Mouse (Mus musculus) liver, embryonic 16.5 days (tissue): ENCODE measurements around the gene Flnb. TPM values are rescaled to one million over a fixed set of nuclear protein-coding genes. Genes with fewer than 3 reads are reported as not detected.

ENCODE experiments used
- ATAC-seq: fragments of 200-750 bp; cut with Nextera tagmentation; 2 replicates; pipeline ENCODE4 v1.8.0; 2017; ENCODE audit warnings: low read depth, mild to moderate bottlenecking, moderate number of reproducible peaks, moderate library complexity
- H3K27ac ChIP-seq: fragments of 300-500 bp; sonication (generic); 2 replicates; pipeline ENCODE4 v1.5.1; 2014; ENCODE audit warnings: mild to moderate bottlenecking, low read length
- H3K27me3 ChIP-seq: fragments of 300-500 bp; sonication (generic); 2 replicates; pipeline ENCODE4 v1.6.1; 2014; ENCODE audit warnings: low read depth, low read length, mixed read lengths; ENCODE audit not compliant: control insufficient read depth, insufficient read depth
- H3K36me3 ChIP-seq: fragments of 300-500 bp; sonication (generic); 2 replicates; pipeline ENCODE4 v1.6.1; 2014; ENCODE audit warnings: mild to moderate bottlenecking; ENCODE audit not compliant: control insufficient read depth, insufficient read depth
- H3K4me1 ChIP-seq: fragments of 300-500 bp; sonication (generic); 2 replicates; pipeline ENCODE4 v1.6.1; 2014; ENCODE audit warnings: low read depth, low read length, mixed read lengths; ENCODE audit not compliant: control insufficient read depth
- H3K4me2 ChIP-seq: fragments of 300-500 bp; sonication (generic); 2 replicates; pipeline ENCODE4 v1.6.1; 2014; ENCODE audit warnings: low read depth, low read length, mixed read lengths
- H3K4me3 ChIP-seq: fragments of 300-500 bp; sonication (generic); 2 replicates; pipeline ENCODE4 v1.5.1; 2014; ENCODE audit warnings: low read depth, mild to moderate bottlenecking, low read length
- H3K9ac ChIP-seq: fragments of 300-500 bp; sonication (generic); 2 replicates; pipeline ENCODE4 v1.6.1; 2014; ENCODE audit warnings: low read depth, low read length
- H3K9me3 ChIP-seq: fragments of 300-500 bp; sonication (generic); replicated peaks from 2 replicates; pipeline ENCODE4 v1.6.1; 2016; ENCODE audit warnings: low read length; ENCODE audit not compliant: control insufficient read depth
- WGBS: fragments of 180-500 bp; shearing (Covaris S2); extraction: QIAGEN DNeasy Blood & Tissue Kit; methylation state at CpG from one replicate; pipeline ENCODE4 v1.1.7; 2014; ENCODE audit not compliant: insufficient replicate concordance; 5-methylcytosine and 5-hydroxymethylcytosine counted together
- polyA plus RNA-seq: library from polyadenylated mRNA; unstranded; fragments of >200 nt; fragmentation: Nextera tagmentation; extraction: Ambion mirVana; gene quantifications from 2 replicates; pipeline ENCODE4 v1.2.1, GENCODE M21; 2015

Flnb gene
- polyA plus RNA-seq, 1 experiment from 2014 or later: 4.8 TPM

- WGBS: 5% methylated on average over 4 of the region's 4 CpGs
Measured at GRCm38 (mm10) chr14:7801831-7802230, 15.9 kb upstream of the Flnb start.

DNA sequence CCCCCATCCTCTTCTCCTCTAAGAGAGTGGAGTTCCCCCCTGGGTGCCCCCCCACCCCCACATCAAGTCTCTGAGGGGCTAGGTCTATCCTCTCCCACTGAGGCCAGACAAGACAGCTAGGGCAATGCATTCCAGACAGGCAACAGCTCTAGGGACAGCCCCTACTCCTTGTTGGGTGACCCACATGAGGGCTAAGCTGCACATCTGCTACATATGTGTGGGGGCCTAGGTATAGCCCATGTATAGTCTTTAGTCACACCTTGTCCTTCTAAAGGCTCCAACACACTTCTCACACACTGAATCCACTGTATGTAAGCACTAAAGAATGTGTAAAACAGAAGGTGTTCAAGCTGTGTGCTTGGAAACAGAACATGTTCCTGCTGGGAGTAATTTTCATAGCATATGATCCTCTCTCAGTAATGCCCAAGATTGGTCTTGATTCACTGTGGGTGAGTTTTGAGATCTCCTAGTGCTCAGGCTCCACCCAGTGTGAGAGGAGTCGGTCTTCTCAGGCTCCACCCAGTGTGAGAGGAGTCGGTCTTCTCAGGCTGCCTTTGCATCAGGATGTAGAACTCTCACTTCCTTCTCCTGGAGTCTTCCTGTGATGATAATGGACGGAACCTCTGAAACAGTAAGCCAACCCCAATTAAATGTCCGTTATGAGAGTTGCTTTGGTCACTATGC, 13.7 kb upstream of the Flnb start:
- no peak overlapping the region for H3K9ac ChIP-seq
- no peak for ATAC-seq
- no peak overlapping the region for H3K27ac ChIP-seq
- no peaks in the 10 kb centered on the region for H3K4me1 ChIP-seq
- no peak overlapping the region for H3K4me2 ChIP-seq
- no peaks in the 10 kb centered on the region for H3K27me3 ChIP-seq
- WGBS: 20% methylated on average over 4 of the region's 4 CpGs
- no peak overlapping the region for H3K4me3 ChIP-seq
- no peaks in the 10 kb centered on the region for H3K36me3 ChIP-seq
- H3K9me3 ChIP-seq: no peaks in the 10 kb centered on the region

More at GRCm38 (mm10) chr14:7801831-7802230, 15.9 kb upstream of the Flnb start:
- ATAC-seq: no peak
- Histone ChIP-seq H3K36me3 (no peaks in the 10 kb centered on the region), H3K4me1 (no peaks in the 10 kb centered on the region), H3K9ac (no peak overlapping the region), H3K27ac (no peak overlapping the region), H3K4me2 (no peak overlapping the region), H3K27me3 (no peaks in the 10 kb centered on the region), H3K4me3 (no peak overlapping the region), H3K9me3 (no peaks in the 10 kb centered on the region)

- H3K36me3 ChIP-seq: no peaks in the 10 kb centered on the region
- H3K27ac ChIP-seq: no peak overlapping the region
- no peak overlapping the region for H3K4me3 ChIP-seq
- no peak for ATAC-seq
- WGBS: 68% methylated on average over 2 of the region's 2 CpGs
- no peak overlapping the region for H3K4me2 ChIP-seq
- H3K9ac ChIP-seq: no peak overlapping the region
- no peaks in the 10 kb centered on the region for H3K4me1 ChIP-seq
- H3K27me3 ChIP-seq: no peaks in the 10 kb centered on the region
- no peaks in the 10 kb centered on the region for H3K9me3 ChIP-seq
Measured at GRCm38 (mm10) chr14:7804558-7804905, 13.2 kb upstream of the Flnb start.

- Histone ChIP-seq H3K27me3 (no peaks in the 10 kb centered on the region), H3K4me3 (no peak overlapping the region), H3K27ac (no peak overlapping the region), H3K4me1 (no peaks in the 10 kb centered on the region), H3K9me3 (no peaks in the 10 kb centered on the region), H3K36me3 (no peaks in the 10 kb centered on the region), H3K4me2 (no peak overlapping the region), H3K9ac (no peak overlapping the region)
- WGBS: 61% methylated on average over 4 of the region's 4 CpGs
- no peak for ATAC-seq
Measured at GRCm38 (mm10) chr14:7807711-7808110, 10.0 kb upstream of the Flnb start.

DNA sequence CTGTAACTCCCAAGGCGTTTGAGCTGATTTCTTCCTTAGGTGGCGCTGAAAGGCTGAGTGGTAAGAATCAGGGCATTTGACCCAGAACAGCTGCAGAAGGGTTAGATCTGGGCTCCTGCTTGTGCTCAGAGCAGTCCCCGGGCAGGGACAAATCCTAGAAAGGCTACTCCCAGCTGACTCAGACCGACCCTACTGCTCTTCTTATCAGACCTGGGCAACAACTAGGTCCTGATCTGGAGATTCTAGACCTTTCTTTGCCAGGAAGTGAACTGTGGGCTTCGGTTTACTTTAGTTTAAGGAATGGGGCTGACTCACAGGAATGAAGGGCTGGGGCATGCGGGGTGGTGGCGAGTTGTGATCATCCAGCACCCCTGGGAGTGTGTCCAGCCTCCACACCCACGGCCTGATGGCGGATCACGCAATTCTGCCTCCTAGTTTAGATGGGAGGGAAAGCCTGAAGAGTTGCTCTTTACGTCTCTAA, 9.2 kb upstream of the Flnb start:
- Histone ChIP-seq H3K27me3 (no peaks in the 10 kb centered on the region), H3K9me3 (no peaks in the 10 kb centered on the region), H3K36me3 (no peaks in the 10 kb centered on the region), H3K4me3 (no peak overlapping the region), H3K4me1 (no peaks in the 10 kb centered on the region), H3K4me2 (no peak overlapping the region), H3K9ac (no peak overlapping the region), H3K27ac (no peak overlapping the region)
- ATAC-seq: no peak
- WGBS: 57% methylated on average over 11 of the region's 11 CpGs

DNA sequence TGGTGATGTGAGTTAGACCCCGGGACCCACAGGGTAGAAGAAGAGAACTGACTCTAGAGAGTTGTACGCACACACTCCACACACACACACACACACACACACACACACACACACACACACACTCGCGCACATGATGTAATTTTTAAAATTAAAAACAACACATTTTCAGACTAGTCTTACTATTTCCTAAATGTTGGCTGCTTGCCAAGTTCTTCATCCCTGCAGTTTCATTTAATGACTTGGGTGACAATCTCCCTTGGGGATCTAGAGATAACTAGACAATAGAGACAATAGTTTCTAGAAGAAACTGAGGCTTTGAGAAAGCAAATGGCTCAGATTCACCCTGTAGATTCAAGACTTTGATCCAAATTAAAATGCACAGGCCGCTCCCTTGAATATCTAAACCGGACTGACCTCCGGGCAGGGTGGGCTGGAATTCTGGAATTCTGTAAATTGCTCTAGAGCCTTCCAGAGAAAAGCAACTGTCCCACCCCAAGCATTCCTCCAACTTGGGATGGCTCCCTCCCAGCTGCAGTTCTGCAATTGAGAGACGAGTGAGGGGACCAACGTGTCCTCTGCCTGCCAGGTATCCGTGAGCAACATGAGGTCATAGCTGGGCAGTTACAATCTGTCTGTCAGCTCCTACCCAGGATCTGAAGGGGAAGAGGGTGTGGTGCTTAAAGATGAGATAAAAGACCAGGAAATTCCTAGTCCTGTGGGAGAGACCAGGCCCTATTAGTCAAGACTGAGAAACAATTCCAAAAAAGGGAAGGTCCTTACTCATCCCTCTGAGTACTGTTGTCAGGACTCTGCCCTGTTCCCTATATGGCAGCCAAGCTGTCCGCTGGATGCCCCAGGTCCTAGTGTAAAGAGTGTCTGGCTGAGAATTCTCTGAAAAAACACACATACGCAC, 8.5 kb upstream of the Flnb start:
- WGBS: 67% methylated on average over 12 of the region's 12 CpGs
- no peaks in the 10 kb centered on the region for H3K36me3 ChIP-seq
- ATAC-seq: no peak
- H3K27me3 ChIP-seq: no peaks in the 10 kb centered on the region
- H3K4me3 ChIP-seq: no peak overlapping the region
- no peak overlapping the region for H3K9ac ChIP-seq
- no peaks in the 10 kb centered on the region for H3K9me3 ChIP-seq
- no peaks in the 10 kb centered on the region for H3K4me1 ChIP-seq
- no peak overlapping the region for H3K4me2 ChIP-seq
- H3K27ac ChIP-seq: no peak overlapping the region

DNA sequence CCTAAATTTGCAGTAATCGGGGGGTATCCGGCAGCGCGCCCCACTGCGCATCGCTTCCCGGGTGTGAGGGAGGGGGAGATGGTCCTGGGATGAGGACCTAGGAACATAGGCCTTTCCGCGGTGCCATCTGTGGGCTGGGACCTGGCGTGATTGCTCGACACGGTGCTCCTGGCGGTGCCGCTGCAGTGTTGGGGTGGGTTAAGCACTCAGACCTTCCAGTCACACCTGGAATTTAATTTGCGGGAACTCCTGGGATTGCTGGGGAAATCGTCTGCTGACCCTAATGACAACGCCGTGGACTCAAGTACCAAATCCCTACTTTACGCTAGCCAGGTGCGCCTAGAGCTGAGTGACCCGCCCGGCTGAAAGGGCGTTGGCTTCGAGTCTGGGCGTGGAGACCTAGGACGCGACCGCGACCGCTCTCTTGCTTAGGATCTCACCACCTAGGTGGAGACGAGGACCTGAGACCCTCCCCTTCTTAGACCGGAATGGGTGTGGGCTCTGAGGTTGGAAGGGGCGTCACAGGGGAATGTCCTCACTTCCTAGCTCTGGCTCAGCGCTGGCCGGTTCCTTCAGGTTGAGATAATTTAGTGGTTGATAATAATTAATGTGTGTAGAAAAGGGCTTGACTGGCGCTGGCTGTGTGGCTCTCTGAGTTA, 835 bp downstream of the Flnb start:
- no peaks in the 10 kb centered on the region for H3K36me3 ChIP-seq
- H3K27ac ChIP-seq: peak overlapping the region; percentile 14; the same call in 1 of the 2 replicates
- ATAC-seq: no peak; the same call in 1 of the 2 replicates
- peak overlapping the region; percentile 66 for H3K4me2 ChIP-seq
- peaks cover 14% of the 10 kb centered on the region for H3K27me3 ChIP-seq
- under 1% methylated on average over 36 of the region's 36 CpGs for WGBS
- peak overlapping the region; percentile 61 for H3K9ac ChIP-seq
- H3K4me1 ChIP-seq: no peaks in the 10 kb centered on the region; the same call in none of the 2 replicates
- H3K9me3 ChIP-seq: no peaks in the 10 kb centered on the region
- peak overlapping the region; percentile 65 for H3K4me3 ChIP-seq

- H3K4me1 ChIP-seq: no peaks in the 10 kb centered on the region; the same call in none of the 2 replicates
- no peak for ATAC-seq
- no peaks in the 10 kb centered on the region for H3K36me3 ChIP-seq
- no peak overlapping the region for H3K9ac ChIP-seq
- peaks cover 14% of the 10 kb centered on the region for H3K27me3 ChIP-seq
- WGBS: 35% methylated on average over 5 of the region's 5 CpGs
- peak overlapping the region; percentile 65 for H3K4me3 ChIP-seq
- H3K4me2 ChIP-seq: peak overlapping the region; percentile 66
- H3K9me3 ChIP-seq: no peaks in the 10 kb centered on the region
- no peak overlapping the region for H3K27ac ChIP-seq
Measured at GRCm38 (mm10) chr14:7819446-7819845, 1.7 kb downstream of the Flnb start.
